ENCODE assay signal across 8 mouse cellular contexts in the genomic region with DNA sequence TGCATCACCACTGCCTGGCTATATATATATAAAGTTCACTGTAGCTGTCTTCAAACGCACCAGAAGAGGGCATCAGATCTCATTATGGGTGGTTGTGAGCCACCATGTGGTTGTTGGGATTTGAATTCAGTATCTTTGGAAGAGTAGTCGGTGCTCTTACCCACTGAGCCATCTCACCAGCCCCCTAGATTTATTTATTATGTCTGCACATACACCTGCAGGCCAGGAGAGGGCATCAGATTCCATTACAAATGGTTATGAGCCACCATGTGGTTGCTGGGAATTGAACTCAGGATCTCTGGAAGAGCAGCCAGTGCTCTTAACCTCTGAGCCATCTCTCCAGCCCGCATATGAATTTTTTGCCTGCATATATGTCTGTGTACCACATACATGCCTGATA.
DNase-seq lines count a peak whose midpoint lies in the region; ATAC-seq and TF ChIP-seq lines count a peak whose summit lies in the region.
"Not testable (repeated sequence)": the region's sequence is repeated elsewhere in the genome, so short reads cannot be mapped to it uniquely, and the experiment has no call there.

No protein-coding gene starts in this region.

- H3K27ac ChIP-seq in heart, adult 2 months; intestine, postnatal 0 days (ENCODE audit: low read depth, low read length); left cerebral cortex, adult 2 months; lung, postnatal 0 days (ENCODE audit: low read length); stomach, postnatal 0 days (replicated peaks): not testable (repeated sequence)

- not testable (repeated sequence) for H3K9me3 ChIP-seq in E14TG2a.4 (ENCODE audit: low read length); intestine, postnatal 0 days (ENCODE audit: control insufficient read depth); lung, postnatal 0 days (ENCODE audit: low read length); stomach, postnatal 0 days (ENCODE audit: control insufficient read depth, low read length)

- intact Hi-C loops in heart, adult 2 months (cut with DNase I); left cerebral cortex, adult 2 months (cut with DNase I): not testable (repeated sequence)

- not testable (repeated sequence) for TF ChIP-seq POLR2A in heart, adult 2 months (IDR thresholded peaks at IDR 0.05; ENCODE audit: insufficient read depth, low read depth, low read length)

- not testable (repeated sequence) for H3K27me3 ChIP-seq in E14TG2a.4 (ENCODE audit: insufficient read depth, low read length); heart, adult 2 months (ENCODE audit: control insufficient read depth, insufficient read depth, low read length); intestine, postnatal 0 days (replicated peaks; ENCODE audit: control insufficient read depth, insufficient read depth, low read length); lung, postnatal 0 days (replicated peaks; ENCODE audit: insufficient read depth, low read length); stomach, postnatal 0 days (ENCODE audit: control insufficient read depth, insufficient read depth, low read length)

- H3K4me2 ChIP-seq in intestine, postnatal 0 days (replicated peaks; ENCODE audit: low read depth); lung, postnatal 0 days (replicated peaks; ENCODE audit: low read depth, low read length); stomach, postnatal 0 days (replicated peaks; ENCODE audit: low read depth): not testable (repeated sequence)

- ATAC-seq in intestine, postnatal 0 days; lung, postnatal 0 days; stomach, postnatal 0 days (ENCODE audit: low FRiP score, low TSS enrichment): not testable (repeated sequence)

- H3K9ac ChIP-seq in heart, adult 2 months (ENCODE audit: low read depth, low read length); intestine, postnatal 0 days (ENCODE audit: low read depth, low read length); lung, postnatal 0 days (replicated peaks; ENCODE audit: low read depth); stomach, postnatal 0 days (ENCODE audit: low read length): not testable (repeated sequence)

- H3K79me2 ChIP-seq in heart, adult 2 months (replicated peaks; ENCODE audit: control insufficient read depth, insufficient read depth, low read length): not testable (repeated sequence)

- H3K4me3 ChIP-seq in E14TG2a.4 (replicated peaks; ENCODE audit: low read length); heart, adult 2 months; intestine, postnatal 0 days (ENCODE audit: low read depth, low read length); left cerebral cortex, adult 2 months; lung, postnatal 0 days (ENCODE audit: low read depth, low read length); stomach, postnatal 0 days (ENCODE audit: low read depth, low read length): not testable (repeated sequence)

- 0 out of 2 replicates have a peak, but pooled peaks have one; percentile 29 for TF ChIP-seq CTCF in E14TG2a.4 (conservative IDR thresholded peaks at IDR 0.05; ENCODE audit: low read length)
- peak; percentile 44 for TF ChIP-seq CTCF in heart, adult 2 months (IDR thresholded peaks at IDR 0.05)
- TF ChIP-seq CTCF in intestine, postnatal 0 days (IDR thresholded peaks at IDR 0.05; ENCODE audit: low read depth): peak; percentile 50
- peak; percentile 7 for TF ChIP-seq CTCF in left cerebral cortex, adult 2 months (IDR thresholded peaks at IDR 0.05)
- TF ChIP-seq CTCF in lung, postnatal 0 days (IDR thresholded peaks at IDR 0.05): peak; percentile 37
- TF ChIP-seq CTCF in stomach, postnatal 0 days (IDR thresholded peaks at IDR 0.05; ENCODE audit: low read depth): peak; percentile 42; the same call in 1 of the 2 replicates

- TF ChIP-seq EP300 in heart, adult 2 months (IDR thresholded peaks at IDR 0.05; ENCODE audit: insufficient read depth, low read depth, low read length); lung, postnatal 0 days (IDR thresholded peaks at IDR 0.05); stomach, postnatal 0 days (optimal IDR thresholded peaks at IDR 0.05): not testable (repeated sequence)

- H3K4me1 ChIP-seq in E14TG2a.4 (replicated peaks; ENCODE audit: low read depth, low read length): peaks cover 41% of the 10 kb centered on the region
- peaks cover 19% of the 10 kb centered on the region for H3K4me1 ChIP-seq in heart, adult 2 months (ENCODE audit: control insufficient read depth, insufficient read depth, low read length)
- H3K4me1 ChIP-seq in intestine, postnatal 0 days (replicated peaks; ENCODE audit: control insufficient read depth, insufficient read depth, low read length); lung, postnatal 0 days (ENCODE audit: insufficient read depth, low read depth, low read length); stomach, postnatal 0 days (replicated peaks; ENCODE audit: control insufficient read depth, insufficient read depth): not testable (repeated sequence)

- DNase-seq in B cell, adult 2 months: peak; percentile 22 to 31
- peak; percentile 82 for DNase-seq in R1 (ENCODE audit: low read depth, low spot score)
- DNase-seq in heart, adult 2 months; left cerebral cortex, adult 2 months (ENCODE audit: extremely low spot score in 1 of 2, low spot score in 2 of 2); lung, postnatal 0 days (ENCODE audit: low spot score); stomach, postnatal 0 days (ENCODE audit: low spot score): not testable (repeated sequence)

- WGBS in heart, adult 2 months: 97% methylated on average over 3 of the region's 3 CpGs
- 96% methylated on average over 3 of the region's 3 CpGs for WGBS in intestine, postnatal 0 days
- WGBS in lung, postnatal 0 days: 95% methylated on average over 3 of the region's 3 CpGs
- 92% methylated on average over 3 of the region's 3 CpGs for WGBS in stomach, postnatal 0 days

- H3K36me3 ChIP-seq in E14TG2a.4 (ENCODE audit: insufficient read depth, low read length); heart, adult 2 months (ENCODE audit: control insufficient read depth, insufficient read depth, low read length); intestine, postnatal 0 days (ENCODE audit: control insufficient read depth, insufficient read depth); lung, postnatal 0 days (ENCODE audit: insufficient read depth, low read length); stomach, postnatal 0 days (ENCODE audit: control insufficient read depth, insufficient read depth, low read length): not testable (repeated sequence)
